ENCODE assay signal across 10 mouse cellular contexts in genomic region chr13:52528786-52529185, GRCm38 (mm10). TPM values are rescaled to one million over a fixed set of nuclear protein-coding genes. Genes with fewer than 3 reads are reported as not detected.
A peak's percentile ranks its signal among the peaks of the same experiment; 100 is the strongest.
DNase-seq lines count a peak whose midpoint lies in the region; ATAC-seq and TF ChIP-seq lines count a peak whose summit lies in the region.
"Had no signal": no experiment of that assay in that cellular context is flagged by ENCODE, and none has a peak within 500 bp of the region (broad histone marks: within the 10 kb centered on the region; RNA-seq: fewer than 3 reads in every experiment).

No protein-coding gene starts in this region.

- H3K27ac ChIP-seq in heart, postnatal 0 days (ENCODE audit: low read depth): no peak overlapping the region
- H3K27ac ChIP-seq in thymus, adult 2 months (ENCODE audit: control insufficient read depth, insufficient read depth, low read length): peak overlapping the region; percentile 24; the same call in 1 of the 2 replicates
- H3K27ac ChIP-seq in hindbrain, embryonic 14.5 days: no peak overlapping the region
- H3K27ac ChIP-seq: liver, embryonic 14.5 days had no signal

- no peaks in the 10 kb centered on the region for H3K9me3 ChIP-seq in heart, postnatal 0 days (replicated peaks; ENCODE audit: control insufficient read depth, low read length)
- H3K9me3 ChIP-seq in hindbrain, embryonic 14.5 days (ENCODE audit: control insufficient read depth, low read length): no peaks in the 10 kb centered on the region

- H3K4me3 ChIP-seq in heart, postnatal 0 days (ENCODE audit: low read depth, low read length): no peak overlapping the region
- H3K4me3 ChIP-seq in thymus, adult 2 months (ENCODE audit: control insufficient read depth, insufficient read depth, low read length): no peak overlapping the region; the same call in 1 of the 2 replicates
- peak overlapping the region; percentile 51 for H3K4me3 ChIP-seq in hindbrain, embryonic 14.5 days (replicated peaks; ENCODE audit: low read length)

- no peak for TF ChIP-seq EP300 in heart, postnatal 0 days (IDR thresholded peaks at IDR 0.05; ENCODE audit: low read depth)

- 38% methylated on average over 9 of the region's 9 CpGs for WGBS in heart, postnatal 0 days
- WGBS in thymus, adult 2 months: 88% methylated on average over 9 of the region's 9 CpGs
- 49% methylated on average over 9 of the region's 9 CpGs for WGBS in hindbrain, embryonic 14.5 days

- H3K4me1 ChIP-seq in heart, postnatal 0 days (ENCODE audit: control insufficient read depth, insufficient read depth): no peaks in the 10 kb centered on the region; the same call in 1 of the 2 replicates
- peaks cover 6% of the 10 kb centered on the region; the same call in 1 of the 2 replicates for H3K4me1 ChIP-seq in thymus, adult 2 months (replicated peaks; ENCODE audit: control insufficient read depth, insufficient read depth, low read length)
- H3K4me1 ChIP-seq in hindbrain, embryonic 14.5 days (replicated peaks; ENCODE audit: control insufficient read depth, insufficient read depth, low read length): 0 out of 2 replicates have a peak, but pooled peaks cover 4% of the 10 kb centered on the region

- no peaks in the 10 kb centered on the region for H3K36me3 ChIP-seq in heart, postnatal 0 days (replicated peaks; ENCODE audit: control insufficient read depth, insufficient read depth, low read length)
- H3K36me3 ChIP-seq in thymus, adult 2 months (ENCODE audit: control insufficient read depth, insufficient read depth, low read length): no peaks in the 10 kb centered on the region
- no peaks in the 10 kb centered on the region for H3K36me3 ChIP-seq in hindbrain, embryonic 14.5 days (replicated peaks; ENCODE audit: control insufficient read depth, insufficient read depth)

- H3K9ac ChIP-seq in heart, postnatal 0 days (replicated peaks; ENCODE audit: low read depth, low read length): no peak overlapping the region
- H3K9ac ChIP-seq in hindbrain, embryonic 14.5 days: peak overlapping the region; percentile 76; the same call in 1 of the 2 replicates
- H3K9ac ChIP-seq: liver, embryonic 14.5 days had no signal

- TF ChIP-seq POLR2A in thymus, adult 2 months (IDR thresholded peaks at IDR 0.05; ENCODE audit: control insufficient read depth, extremely low read depth, insufficient read depth, low read length, poor library complexity): no peak

- H3K27me3 ChIP-seq in heart, postnatal 0 days (ENCODE audit: control insufficient read depth, insufficient read depth, low read length): peaks cover 10% of the 10 kb centered on the region
- no peaks in the 10 kb centered on the region for H3K27me3 ChIP-seq in thymus, adult 2 months (ENCODE audit: control insufficient read depth, insufficient read depth, low read length)
- 0 out of 2 replicates have a peak, but pooled peaks cover 3% of the 10 kb centered on the region for H3K27me3 ChIP-seq in hindbrain, embryonic 14.5 days (ENCODE audit: control insufficient read depth, insufficient read depth, low read length)

- no peak for TF ChIP-seq CTCF in heart, postnatal 0 days (IDR thresholded peaks at IDR 0.05; ENCODE audit: low read depth)
- no peak for TF ChIP-seq CTCF in thymus, adult 2 months (IDR thresholded peaks at IDR 0.05; ENCODE audit: borderline replicate concordance, control insufficient read depth, extremely low read depth, insufficient read depth, low read length, poor library complexity)

- ATAC-seq in heart, postnatal 0 days (ENCODE audit: insufficient read depth, low read depth): 0 out of 2 replicates have a peak, but pooled peaks have one; percentile 27
- ATAC-seq in hindbrain, embryonic 14.5 days (ENCODE audit: low FRiP score): no peak

- peak; percentile 47 for DNase-seq in heart, postnatal 0 days (ENCODE audit: low spot score)
- DNase-seq in heart, adult 18-20 months: no peak
- no peak for DNase-seq in thymus, adult 2 months
- DNase-seq in thymus, postnatal 10 days (ENCODE audit: low spot score in 2 of 2): no peak
- DNase-seq in hindbrain, embryonic 14.5 days (ENCODE audit: low spot score): no peak
- DNase-seq in kidney, adult 9 months: no peak
- DNase-seq in gastrocnemius, postnatal 4 days (ENCODE audit: low spot score in 2 of 2): no peak
- DNase-seq: adrenal gland, adult 8-10 months; gastrocnemius, postnatal 14 days had no signal

- no peak overlapping the region for H3K4me2 ChIP-seq in heart, postnatal 0 days (ENCODE audit: low read depth, low read length)
- H3K4me2 ChIP-seq in hindbrain, embryonic 14.5 days (replicated peaks): peak overlapping the region; percentile 85

RNA-seq across cellular contexts. Expression of gene Diras2, which starts 2.3 kb away (rescaled TPM):
- total RNA-seq in heart, postnatal 0 days (2014; rRNA removed; ENCODE audit: low replicate concordance): 0.73 TPM in 2 replicates
- polyA plus RNA-seq in heart, postnatal 0 days (2015; fragmentation: Nextera tagmentation; extraction: Ambion mirVana): 0.21 and 0.22 TPM in 2 replicates
- under 1 TPM; 0.25 to 0.39 TPM for total RNA-seq in heart, adult 18-20 months (2021)
- 21.0 and 22.4 TPM in 2 replicates for polyA plus RNA-seq in thymus, adult 2 months (2012; rRNA removed)
- polyA plus RNA-seq in hindbrain, embryonic 14.5 days (2014; fragmentation: Nextera tagmentation; extraction: Ambion mirVana): 4.0 and 4.9 TPM in 2 replicates
- under 1 TPM; 0.15 to 0.16 TPM for total RNA-seq in gastrocnemius, postnatal 4 days (2021)

RNA-seq across cellular contexts. Expression of gene Syk, which starts 54.2 kb away (rescaled TPM):
- total RNA-seq in heart, postnatal 0 days (2014; rRNA removed; ENCODE audit: low replicate concordance): 18.3 and 20.7 TPM in 2 replicates
- polyA plus RNA-seq in heart, postnatal 0 days (2015; fragmentation: Nextera tagmentation; extraction: Ambion mirVana): 5.7 and 6.1 TPM in 2 replicates
- total RNA-seq in heart, adult 18-20 months (2021): 10 to 100 TPM; 16.1 to 21.1 TPM
- 22.4 and 24.3 TPM in 2 replicates for polyA plus RNA-seq in thymus, adult 2 months (2012; rRNA removed)
- polyA plus RNA-seq in hindbrain, embryonic 14.5 days (2014; fragmentation: Nextera tagmentation; extraction: Ambion mirVana): 1.6 and 2.0 TPM in 2 replicates
- total RNA-seq in gastrocnemius, postnatal 4 days (2021): 1 to 10 TPM; 5.6 to 5.9 TPM
